Mouse (Mus musculus) macrophage (primary cell): ENCODE data around the gene Pemt. TPM values are rescaled to one million over a fixed set of nuclear protein-coding genes. Genes with fewer than 3 reads are reported as not detected.

Experiments used
- H3K27ac ChIP-seq: fragments of 350-480 bp; formaldehyde crosslinking; 2 replicates; pipeline ENCODE4 v1.9.0; 2021
- H3K36me3 ChIP-seq: fragments of 350-480 bp; formaldehyde crosslinking; 2 replicates; pipeline ENCODE4 v1.9.0; 2021; ENCODE audit errors: inconsistent target
- H3K4me3 ChIP-seq: fragments of 350-480 bp; formaldehyde crosslinking; 2 replicates; pipeline ENCODE4 v1.9.0; 2021; ENCODE audit errors: inconsistent target
- H3K79me2 ChIP-seq: fragments of 350-480 bp; formaldehyde crosslinking; 2 replicates; pipeline ENCODE4 v1.9.0; 2021; ENCODE audit errors: inconsistent target
- WGBS: methylation state at CpG from one replicate; pipeline ENCODE4 v1.1.7; 2026; ENCODE audit warnings: inconsistent platforms; ENCODE audit not compliant: missing documents; 5-methylcytosine and 5-hydroxymethylcytosine counted together
- polyA plus RNA-seq: library from polyadenylated mRNA; stranded (reverse); fragments of 250-400 nt; gene quantifications from 3 replicates; pipeline ENCODE4 v1.2.4, GENCODE M21; 2018; ENCODE audit warnings: inconsistent platforms

The Pemt gene
- polyA plus RNA-seq, 1 experiment from 2014 or later: 0.36 TPM

GRCm38 (mm10) chr11:60032586-60033430, 13.5 kb downstream of the Pemt start:
- 61% methylated on average over 6 of the region's 6 CpGs for WGBS
- no peaks in the 10 kb centered on the region for H3K79me2 ChIP-seq
- no peak overlapping the region for H3K4me3 ChIP-seq
- H3K27ac ChIP-seq: no peak overlapping the region
- H3K36me3 ChIP-seq: no peaks in the 10 kb centered on the region

DNA sequence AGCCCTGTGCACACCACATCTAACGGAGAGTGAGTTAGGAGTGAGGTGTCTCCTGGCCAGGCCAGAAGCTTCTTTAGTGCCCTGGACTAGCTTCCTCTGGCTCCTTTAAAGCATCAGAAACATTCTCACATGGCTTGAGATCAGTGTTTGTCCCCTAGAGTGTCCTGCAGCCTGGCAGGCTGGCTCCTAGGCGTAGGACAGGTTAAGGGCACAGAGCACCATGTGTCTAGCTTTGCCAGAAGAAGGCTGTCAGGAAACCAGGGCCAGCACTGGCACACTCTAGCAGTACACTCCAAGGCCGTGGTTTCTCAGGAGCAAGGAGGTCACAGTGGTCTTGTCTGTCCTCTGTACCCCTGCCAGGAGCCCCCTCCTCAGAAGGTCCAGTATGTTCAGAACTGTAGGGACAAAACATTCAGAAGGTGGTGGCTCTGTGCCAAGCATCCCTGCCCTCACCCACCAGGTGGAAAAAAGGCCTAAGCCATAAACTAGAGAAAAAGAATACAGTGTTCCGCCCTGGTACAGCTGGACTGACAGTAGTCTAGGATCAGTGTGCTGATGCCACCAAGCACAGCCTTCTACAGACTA, 15.4 kb downstream of the Pemt start:
- H3K36me3 ChIP-seq: no peaks in the 10 kb centered on the region
- no peak overlapping the region for H3K4me3 ChIP-seq
- 92% methylated on average over 4 of the region's 4 CpGs for WGBS
- H3K79me2 ChIP-seq: no peaks in the 10 kb centered on the region
- no peak overlapping the region for H3K27ac ChIP-seq

GRCm38 (mm10) chr11:60029976-60030375, 16.3 kb downstream of the Pemt start:
- Histone ChIP-seq H3K27ac (no peak overlapping the region), H3K36me3 (no peaks in the 10 kb centered on the region), H3K4me3 (no peak overlapping the region), H3K79me2 (no peaks in the 10 kb centered on the region)
- 68% methylated on average over 9 of the region's 9 CpGs for WGBS

- no peaks in the 10 kb centered on the region for H3K79me2 ChIP-seq
- H3K4me3 ChIP-seq: no peak overlapping the region
- H3K27ac ChIP-seq: no peak overlapping the region
- no peaks in the 10 kb centered on the region for H3K36me3 ChIP-seq
- WGBS: 95% methylated on average over 10 of the region's 10 CpGs
These were observed 18.1 kb downstream of the Pemt start for GRCm38 (mm10) chr11:60027913-60028875.

GRCm38 (mm10) chr11:60027272-60027671, 19.0 kb downstream of the Pemt start:
- Histone ChIP-seq H3K36me3 (no peaks in the 10 kb centered on the region), H3K27ac (no peak overlapping the region), H3K4me3 (no peak overlapping the region), H3K79me2 (no peaks in the 10 kb centered on the region)
- WGBS: 0% methylated on average over 2 of the region's 2 CpGs

DNA sequence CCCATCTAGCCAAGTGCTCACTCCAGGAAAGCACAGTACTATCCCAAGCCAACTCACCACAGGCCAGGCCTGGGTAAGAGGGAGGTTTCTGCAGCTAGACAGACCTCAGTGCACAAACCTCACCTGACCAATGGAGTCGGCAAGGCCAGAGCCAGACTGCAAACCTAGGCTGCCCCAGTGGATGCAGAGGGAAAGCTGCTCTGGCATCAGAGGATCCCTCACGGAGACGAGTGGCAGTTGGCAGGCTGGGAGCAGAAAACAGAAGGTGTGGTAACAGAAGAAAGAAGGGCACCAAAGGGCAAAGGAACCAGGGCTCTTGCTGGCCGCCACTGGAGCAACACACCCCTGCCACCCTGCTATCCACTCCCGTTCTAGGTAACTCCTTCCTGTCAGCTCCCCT, 20.1 kb downstream of the Pemt start:
- no peaks in the 10 kb centered on the region for H3K36me3 ChIP-seq
- H3K27ac ChIP-seq: no peak overlapping the region
- H3K4me3 ChIP-seq: no peak overlapping the region
- H3K79me2 ChIP-seq: no peaks in the 10 kb centered on the region
- WGBS: 85% methylated on average over 5 of the region's 5 CpGs

DNA sequence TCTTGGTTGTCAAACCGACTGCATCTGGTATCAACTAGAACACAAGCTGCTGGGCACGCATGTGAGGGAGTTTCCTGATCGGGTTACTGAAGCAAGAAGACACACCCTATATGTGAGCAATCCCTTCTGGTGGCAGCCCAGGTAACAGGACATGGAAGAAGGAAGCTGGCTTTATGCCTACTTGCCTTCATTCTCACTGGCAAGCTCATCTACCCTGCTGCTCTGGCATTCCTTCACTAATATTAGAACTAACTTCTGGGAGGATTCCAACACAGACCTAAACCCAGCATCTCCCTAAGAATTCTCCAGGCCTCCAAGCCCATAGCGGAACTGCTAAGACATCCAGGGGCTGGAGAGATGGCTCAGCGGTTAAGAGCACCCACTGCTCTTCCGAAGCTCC, 25.1 kb downstream of the Pemt start:
- Histone ChIP-seq H3K79me2 (no peaks in the 10 kb centered on the region), H3K27ac (no peak overlapping the region), H3K36me3 (no peaks in the 10 kb centered on the region), H3K4me3 (no peak overlapping the region)
- 95% methylated on average over 6 of the region's 6 CpGs for WGBS

DNA sequence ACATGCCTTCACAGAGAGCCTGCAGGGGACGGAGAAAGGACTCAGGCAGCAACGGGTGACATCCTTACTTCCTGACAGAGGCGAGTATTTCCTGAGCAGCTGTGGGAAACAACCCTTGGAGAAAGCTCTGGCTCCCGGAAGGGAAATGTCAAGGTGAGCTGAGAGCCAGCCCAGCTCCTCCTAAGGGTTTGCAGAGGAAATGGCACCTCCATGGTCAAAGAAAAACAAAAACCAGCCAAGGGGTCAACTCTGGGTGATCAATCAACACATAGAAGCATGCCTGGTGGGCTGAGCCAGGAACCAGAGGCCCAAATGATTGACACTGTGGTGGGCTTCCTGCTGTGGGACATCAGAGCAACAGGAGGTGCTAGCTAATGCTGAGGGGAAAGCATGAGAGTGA, 29.6 kb downstream of the Pemt start:
- WGBS: 78% methylated on average over 4 of the region's 4 CpGs
- no peak overlapping the region for H3K27ac ChIP-seq
- H3K4me3 ChIP-seq: no peak overlapping the region
- no peaks in the 10 kb centered on the region for H3K79me2 ChIP-seq
- H3K36me3 ChIP-seq: no peaks in the 10 kb centered on the region

GRCm38 (mm10) chr11:60011516-60011915, 34.8 kb downstream of the Pemt start:
- no peak overlapping the region for H3K4me3 ChIP-seq
- no peak overlapping the region for H3K27ac ChIP-seq
- WGBS: 87% methylated on average over 3 of the region's 3 CpGs
- no peaks in the 10 kb centered on the region for H3K79me2 ChIP-seq
- no peaks in the 10 kb centered on the region for H3K36me3 ChIP-seq

DNA sequence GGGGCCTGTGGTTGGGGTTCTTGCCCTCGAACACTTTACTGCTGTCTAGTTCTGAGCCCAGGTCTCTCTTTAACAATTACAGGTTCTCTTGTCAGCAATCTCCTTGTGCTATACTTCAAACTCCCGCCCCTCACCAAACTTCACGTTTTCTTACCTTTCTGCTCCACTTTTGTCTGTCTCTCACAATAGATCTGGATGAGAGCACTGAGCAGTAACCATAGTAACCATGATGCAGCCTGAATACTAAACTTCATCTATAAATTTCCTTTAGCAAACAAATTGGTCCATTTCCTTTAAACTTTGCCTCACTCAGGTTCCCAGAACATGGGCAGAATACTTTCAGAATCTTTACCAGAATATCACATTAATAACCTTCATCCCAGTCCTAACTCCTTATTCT, 36.8 kb downstream of the Pemt start:
- H3K79me2 ChIP-seq: no peaks in the 10 kb centered on the region
- no peak overlapping the region for H3K27ac ChIP-seq
- WGBS: 92% methylated on average over 3 of the region's 3 CpGs
- no peak overlapping the region for H3K4me3 ChIP-seq
- H3K36me3 ChIP-seq: no peaks in the 10 kb centered on the region

GRCm38 (mm10) chr11:60005866-60006265, 40.4 kb downstream of the Pemt start:
- H3K27ac ChIP-seq: no peak overlapping the region
- H3K36me3 ChIP-seq: no peaks in the 10 kb centered on the region
- no peaks in the 10 kb centered on the region for H3K79me2 ChIP-seq
- WGBS: 89% methylated on average over 3 of the region's 3 CpGs
- no peak overlapping the region for H3K4me3 ChIP-seq

GRCm38 (mm10) chr11:60004716-60005115, 41.6 kb downstream of the Pemt start:
- H3K27ac ChIP-seq: no peak overlapping the region
- H3K4me3 ChIP-seq: no peak overlapping the region
- 93% methylated on average over 6 of the region's 6 CpGs for WGBS
- H3K79me2 ChIP-seq: no peaks in the 10 kb centered on the region
- H3K36me3 ChIP-seq: no peaks in the 10 kb centered on the region

- 77% methylated on average over 8 of the region's 8 CpGs for WGBS
- H3K4me3 ChIP-seq: no peak overlapping the region
These were observed 42.5 kb downstream of the Pemt start for GRCm38 (mm10) chr11:60003811-60004210.

DNA sequence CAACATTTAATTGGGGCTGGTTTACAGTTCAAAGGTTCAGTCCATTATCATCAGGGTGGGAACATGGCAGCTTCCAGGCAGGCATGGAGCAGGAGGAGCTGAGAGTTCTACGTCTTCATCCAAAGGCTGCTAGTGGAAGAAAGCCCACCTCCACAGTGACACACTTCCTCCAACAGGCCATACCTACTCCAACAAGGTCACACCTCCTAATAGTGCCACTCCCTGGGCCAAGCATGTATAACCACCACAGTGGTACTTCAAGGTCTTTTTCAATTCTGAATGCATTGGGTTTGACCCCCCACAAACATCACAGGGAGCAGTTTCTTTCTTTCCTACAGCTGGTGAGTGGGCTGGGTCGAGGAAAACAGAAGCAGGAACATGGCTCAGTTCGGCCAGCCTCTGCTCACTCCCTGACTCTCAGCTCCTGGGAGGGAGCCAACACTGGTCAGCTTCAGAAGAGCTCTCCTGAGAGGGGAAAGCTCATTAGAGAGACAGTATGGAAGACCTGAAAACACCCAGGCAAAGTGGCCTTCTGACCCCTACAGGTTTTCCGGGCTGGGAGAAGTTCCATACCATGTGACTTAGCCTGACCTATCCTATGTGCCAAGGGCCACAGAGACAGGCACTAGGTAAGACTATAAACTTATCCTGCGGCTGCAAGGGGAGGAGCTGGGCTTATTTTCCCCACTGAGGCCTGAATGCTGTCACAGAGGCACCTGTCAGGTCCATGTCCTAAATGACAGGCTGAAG, 44.9 kb downstream of the Pemt start:
- no peaks in the 10 kb centered on the region for H3K36me3 ChIP-seq
- no peaks in the 10 kb centered on the region for H3K79me2 ChIP-seq
- H3K4me3 ChIP-seq: no peak overlapping the region
- H3K27ac ChIP-seq: no peak overlapping the region
- 90% methylated on average over 5 of the region's 5 CpGs for WGBS

More at GRCm38 (mm10) chr11:60003811-60004210, 42.5 kb downstream of the Pemt start:
- Histone ChIP-seq H3K79me2 (no peaks in the 10 kb centered on the region), H3K36me3 (no peaks in the 10 kb centered on the region), H3K27ac (no peak overlapping the region)
